In genomic region chr4:120713021-120713420, GRCm38 (mm10) we compare ENCODE assay signal across 23 mouse cellular contexts. TPM values are rescaled to one million over a fixed set of nuclear protein-coding genes. Genes with fewer than 3 reads are reported as not detected.
"Had no signal": no experiment of that assay in that cellular context is flagged by ENCODE, and none has a peak within 500 bp of the region (broad histone marks: within the 10 kb centered on the region; RNA-seq: fewer than 3 reads in every experiment).

No protein-coding gene starts in this region.

- ATAC-seq: intestine, postnatal 0 days had no signal

- H3K27ac ChIP-seq: kidney, postnatal 0 days; layer of hippocampus, adult 2 months; limb, embryonic 12.5 days; limb, embryonic 15.5 days; liver, embryonic 14.5 days; lung, embryonic 15.5 days; neural tube, embryonic 13.5 days; stomach, postnatal 0 days had no signal

- H3K4me2 ChIP-seq: limb, embryonic 12.5 days; limb, embryonic 15.5 days; liver, embryonic 11.5 days; lung, embryonic 15.5 days; midbrain, embryonic 11.5 days; neural tube, embryonic 13.5 days had no signal

- H3K4me3 ChIP-seq: layer of hippocampus, adult 2 months; limb, embryonic 12.5 days; limb, embryonic 15.5 days; lung, embryonic 15.5 days; megakaryocyte, embryonic 14.5 days; neural tube, embryonic 13.5 days had no signal

- H3K9me3 ChIP-seq: limb, embryonic 12.5 days; limb, embryonic 15.5 days; lung, embryonic 15.5 days; megakaryocyte, embryonic 14.5 days; neural tube, embryonic 13.5 days had no signal

- H3K9ac ChIP-seq: limb, embryonic 12.5 days; limb, embryonic 15.5 days; liver, embryonic 14.5 days; lung, embryonic 15.5 days; neural tube, embryonic 13.5 days had no signal

- DNase-seq: kidney, postnatal 25 days; layer of hippocampus, adult 9-11 months; lung, adult 18-20 months; lung, postnatal 10 days; lung, postnatal 36 days; midbrain, embryonic 14.5 days; retina, postnatal 1 day; right cerebral cortex, postnatal 4 days; thymus, adult 2 months; thymus, postnatal 14 days had no signal

- H3K36me3 ChIP-seq: limb, embryonic 15.5 days; lung, embryonic 15.5 days; neural tube, embryonic 13.5 days had no signal

RNA-seq across cellular contexts. Expression of gene Kcnq4, which starts 35.4 kb away (rescaled TPM):
- total RNA-seq: neutrophil, adult 5-6 weeks had no signal

RNA-seq across cellular contexts. Expression of gene Cited4, which starts 46.6 kb away (rescaled TPM):
- total RNA-seq: neutrophil, adult 5-6 weeks had no signal
